Mouse (Mus musculus): ENCODE measurements around the gene Lyz2. TPM values are rescaled to one million over a fixed set of nuclear protein-coding genes. Genes with fewer than 3 reads are reported as not detected.
"Not testable (repeated sequence)": the region's sequence is repeated elsewhere in the genome, so short reads cannot be mapped to it uniquely, and the experiment has no call there.

Gene Lyz2
- total RNA-seq, 2 experiments from 2014 or later, result 32.0 to 47.2 TPM

DNA sequence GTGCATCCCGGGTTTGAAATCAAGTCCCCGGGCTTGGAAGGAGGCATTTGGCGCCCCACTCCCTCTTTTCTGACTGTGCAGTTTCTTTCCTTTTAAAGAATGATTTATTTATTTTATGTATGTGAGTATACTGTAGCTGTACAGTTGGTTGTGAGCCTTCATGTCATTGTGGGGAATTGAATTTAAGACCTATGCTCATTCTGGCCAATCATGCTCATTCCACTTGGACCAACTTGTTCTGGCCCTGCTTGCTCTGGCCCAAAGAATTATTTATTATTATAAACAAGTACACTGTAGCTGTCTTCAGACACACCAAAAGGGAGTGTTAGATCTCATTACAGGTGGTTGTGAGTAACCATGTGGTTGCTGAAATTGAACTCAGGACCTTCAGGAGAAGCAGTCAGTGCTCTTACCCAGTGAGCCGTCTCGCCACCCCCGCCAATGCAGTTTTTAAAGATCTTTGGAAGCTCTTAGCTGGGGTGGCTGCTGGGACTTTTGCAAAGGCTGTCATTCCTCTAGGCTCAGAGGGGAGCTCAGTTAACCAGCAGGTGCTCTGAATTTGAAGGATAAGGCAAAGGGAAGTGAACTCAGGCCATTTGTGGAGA is 4.3 kb upstream of the Lyz2 start:
- DNase-seq, result no peak
- intact Hi-C loops (cut with DNase I), result no loop called here

- DNase-seq; intact Hi-C loops (cut with DNase I): not testable (repeated sequence)
Observed at GRCm38 (mm10) chr10:117285584-117285983, 3.5 kb upstream of the Lyz2 start.

- intact Hi-C loops (cut with DNase I), result no loop called here
- no peak for DNase-seq
Observed at GRCm38 (mm10) chr10:117284578-117285520, 2.7 kb upstream of the Lyz2 start.

- DNase-seq, result no peak
- intact Hi-C loops (cut with DNase I), result no loop called here
Observed at GRCm38 (mm10) chr10:117283871-117284577, 1.9 kb upstream of the Lyz2 start.

DNA sequence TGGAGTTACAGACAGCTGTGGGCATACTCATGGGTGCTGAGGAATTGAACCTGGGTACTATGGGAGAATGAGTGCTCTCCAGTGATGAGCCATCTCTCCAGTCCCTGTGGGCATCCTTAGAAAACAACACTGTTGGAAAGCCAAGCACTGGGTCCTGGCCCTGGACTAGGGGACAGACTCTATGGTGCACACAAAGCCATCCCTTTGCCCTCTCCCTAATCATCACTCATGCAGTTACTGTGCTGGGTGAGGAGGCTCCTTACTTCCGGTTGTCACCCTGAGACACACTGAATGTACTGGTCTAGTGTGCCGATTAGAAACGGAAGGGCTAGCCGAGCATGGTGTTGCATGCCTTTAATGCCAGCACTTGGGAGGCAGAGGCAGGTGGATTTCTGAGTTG is 1.1 kb upstream of the Lyz2 start:
- intact Hi-C loops (cut with DNase I); DNase-seq: not testable (repeated sequence)

DNA sequence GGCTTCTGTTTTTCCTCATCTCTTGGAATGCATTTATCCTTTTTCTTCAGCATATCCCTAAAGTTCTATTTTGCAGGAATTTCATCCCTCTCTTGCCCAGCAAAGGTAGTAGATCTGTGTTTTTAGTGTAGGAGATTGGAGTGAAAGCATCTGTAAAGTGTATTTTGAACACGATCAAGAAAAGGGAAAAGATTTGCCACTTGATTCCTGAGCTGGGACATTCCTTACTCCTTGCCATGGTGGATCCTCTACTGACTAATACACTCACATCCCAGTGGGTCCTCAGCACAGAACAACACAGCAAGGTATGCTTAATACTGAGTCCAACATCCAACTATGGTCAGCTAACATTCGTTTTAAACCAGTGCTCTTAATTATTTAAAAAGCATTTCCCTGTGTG is 430 bp upstream of the Lyz2 start:
- DNase-seq, result no peak
- intact Hi-C loops (cut with DNase I), result no loop called here

DNA sequence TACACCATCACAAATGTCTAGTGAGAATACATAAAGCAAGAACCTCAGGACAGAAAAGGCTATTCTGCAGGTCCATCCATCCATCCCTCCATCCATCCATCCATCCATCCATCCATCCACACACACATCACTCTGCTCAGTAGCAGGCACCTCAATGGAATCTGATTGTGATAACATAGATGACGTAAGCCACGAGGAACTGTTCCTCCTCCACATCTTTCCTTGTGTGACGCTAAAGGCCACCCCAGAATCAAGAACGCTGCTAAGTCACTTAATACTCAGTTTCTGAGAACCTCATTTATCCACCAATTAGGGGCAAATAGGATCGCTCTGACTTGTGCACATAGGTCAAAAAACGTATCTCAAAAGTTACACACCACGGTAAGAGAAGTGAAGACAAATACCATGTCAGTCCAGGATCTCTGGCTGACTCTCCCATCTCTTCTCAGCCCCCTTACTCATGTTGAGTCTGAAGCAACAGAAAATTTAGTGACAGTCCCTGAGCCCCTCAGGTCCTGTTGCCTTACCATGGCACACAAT is 670 bp downstream of the Lyz2 start:
- DNase-seq, result no peak
- intact Hi-C loops (cut with DNase I), result loop anchor here (2.0 kb wide), 1 partner anchor 15 kb away; no protein-coding TSS in a partner anchor

DNA sequence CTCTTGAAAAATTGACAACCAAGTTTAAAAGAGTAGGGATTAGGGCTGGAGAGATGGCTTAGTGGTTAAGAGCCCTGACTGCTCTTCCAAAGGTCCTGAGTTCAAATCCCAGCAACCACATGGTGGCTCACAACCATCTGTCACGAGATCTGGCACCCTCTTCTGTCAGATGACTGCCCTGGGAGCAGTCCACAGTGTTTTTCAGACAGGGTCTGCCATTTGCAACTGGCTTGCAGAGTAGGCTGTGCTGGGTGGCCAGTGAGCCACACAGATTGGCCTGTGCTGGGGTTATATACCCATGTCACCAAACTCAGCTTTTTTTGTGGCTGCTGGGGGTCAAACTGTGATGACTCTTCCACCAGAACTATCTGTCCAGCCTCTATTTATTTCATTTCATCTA is 2.1 kb downstream of the Lyz2 start:
- DNase-seq, result no peak
- intact Hi-C loops (cut with DNase I), result loop anchor here (2.0 to 10.0 kb wide), 2 partner anchors 17 to 155 kb away; no protein-coding TSS in a partner anchor

GRCm38 (mm10) chr10:117278510-117278909 is 3.6 kb downstream of the Lyz2 start:
- DNase-seq, result not testable (repeated sequence)
- intact Hi-C loops (cut with DNase I), result loop anchor here (10.0 kb wide), 1 partner anchor 156 kb away; no protein-coding TSS in a partner anchor

DNA sequence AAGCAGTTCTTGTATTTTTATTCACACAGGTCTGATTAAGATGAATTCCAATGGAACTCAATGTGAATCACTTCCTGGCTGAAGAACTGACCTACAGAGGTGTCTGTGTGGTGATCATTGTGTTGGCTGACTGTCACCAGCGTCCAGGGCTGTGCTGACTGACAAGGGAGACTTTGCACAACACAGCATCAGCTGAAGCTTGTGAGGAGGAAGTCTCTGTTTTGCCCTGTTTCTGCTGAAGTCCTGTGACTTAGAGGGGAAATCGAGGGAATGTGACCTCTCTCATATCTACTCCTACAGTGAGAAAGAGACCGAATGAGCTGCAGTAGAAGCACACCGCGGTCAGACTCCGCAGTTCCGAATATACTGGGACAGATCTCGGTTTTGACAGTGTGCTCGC is 4.3 kb downstream of the Lyz2 start:
- DNase-seq, result not testable (repeated sequence)
- intact Hi-C loops (cut with DNase I), result loop anchor here (10.0 kb wide), 1 partner anchor 157 kb away; no protein-coding TSS in a partner anchor

GRCm38 (mm10) chr10:117275681-117276369 is 6.3 kb downstream of the Lyz2 start:
- no peak for DNase-seq
- intact Hi-C loops (cut with DNase I), result loop anchor here (10.0 kb wide), 1 partner anchor 159 kb away; no protein-coding TSS in a partner anchor

- not testable (repeated sequence) for DNase-seq
- intact Hi-C loops (cut with DNase I), result loop anchor here (10.0 kb wide), 1 partner anchor 160 kb away; no protein-coding TSS in a partner anchor
Observed at GRCm38 (mm10) chr10:117274645-117275044, 7.5 kb downstream of the Lyz2 start.

DNA sequence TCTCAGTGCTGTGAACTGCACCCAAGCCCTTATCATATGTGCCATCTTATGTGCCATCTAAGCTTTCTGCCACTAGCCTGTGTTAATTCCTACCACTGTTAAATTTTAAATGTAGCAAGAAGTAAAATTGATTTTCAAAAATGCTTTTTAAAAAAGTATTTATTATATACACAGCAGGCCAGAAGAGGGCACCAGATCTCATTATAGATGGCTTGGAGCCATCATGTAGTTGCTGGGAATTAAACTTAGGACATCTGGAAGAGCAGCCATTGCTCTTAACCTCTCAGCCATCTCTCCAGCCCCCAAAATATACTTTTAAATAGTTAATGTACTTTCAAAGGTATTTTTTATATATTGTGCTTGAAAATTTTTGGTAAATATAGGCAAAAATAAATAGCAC is 10.1 kb downstream of the Lyz2 start:
- DNase-seq, result no peak
- intact Hi-C loops (cut with DNase I), result loop anchor here (10.0 kb wide), 1 partner anchor 163 kb away; no protein-coding TSS in a partner anchor

DNA sequence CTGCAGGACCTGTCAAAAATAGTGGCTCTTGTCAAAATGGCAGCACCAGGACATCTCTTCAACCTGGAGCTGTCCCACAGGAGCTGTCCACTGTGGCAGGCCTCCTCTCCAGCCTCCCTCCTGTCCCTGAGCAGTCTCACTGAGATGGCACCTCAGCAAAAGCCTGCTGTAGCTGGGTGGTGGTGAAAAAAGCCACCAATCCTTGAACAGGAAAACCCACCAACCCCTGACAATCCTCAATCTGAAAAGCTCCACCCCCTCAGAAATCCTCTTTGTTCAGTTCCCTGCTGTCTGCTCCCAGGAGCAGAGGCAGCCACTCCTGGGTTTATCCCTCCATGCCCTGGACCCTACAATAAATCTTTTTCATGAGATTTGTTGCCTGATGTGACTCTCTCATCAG is 22.3 kb downstream of the Lyz2 start:
- intact Hi-C loops (cut with DNase I), result no loop called here
- DNase-seq, result no peak

GRCm38 (mm10) chr10:117238603-117239002 is 43.5 kb downstream of the Lyz2 start, which contains the start of gene 9530003J23Rik:
TSS of gene 9530003J23Rik (minus strand) at chr10:117238703.
- DNase-seq, result no peak
- intact Hi-C loops (cut with DNase I), result no loop called here

DNA sequence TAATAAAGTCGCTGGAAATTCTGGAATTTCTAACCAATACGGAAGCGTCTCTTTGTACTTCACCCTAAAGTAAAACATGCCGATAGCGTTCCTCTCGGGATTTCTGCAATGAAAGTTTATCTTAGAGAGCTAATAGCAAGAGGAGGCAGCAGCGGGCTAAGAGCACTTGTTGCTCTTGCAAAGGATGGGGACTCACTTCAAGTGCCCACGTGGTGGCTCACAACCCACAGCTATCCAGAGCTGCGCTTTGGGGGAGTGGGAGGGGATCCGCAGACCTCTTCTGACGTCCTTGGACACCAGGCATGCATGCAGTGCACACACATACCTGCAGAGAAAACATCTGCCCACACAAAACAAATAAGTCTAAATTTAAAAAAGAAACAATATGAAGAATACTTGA is 46.3 kb downstream of the Lyz2 start:
- intact Hi-C loops (cut with DNase I), result no loop called here
- no peak for DNase-seq

DNA sequence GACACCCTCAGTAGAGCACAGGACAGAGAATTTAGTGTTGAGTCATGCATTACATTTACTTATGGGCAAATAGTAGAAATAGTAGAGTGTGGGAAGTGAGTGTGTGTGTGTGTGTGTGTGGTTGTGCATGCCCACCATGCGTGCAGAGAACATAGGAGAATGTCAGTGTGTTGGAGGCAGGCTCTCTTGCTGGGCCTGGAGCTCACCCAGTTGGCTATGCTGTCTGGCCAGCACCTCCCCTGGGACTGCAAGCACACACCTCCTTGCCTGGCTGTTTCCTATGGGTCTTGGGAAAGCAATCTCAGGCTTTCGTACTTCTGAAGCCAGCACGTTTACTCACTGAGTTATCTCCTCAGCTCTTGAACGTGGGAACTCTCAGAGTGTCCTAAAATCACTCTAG is 47.3 kb downstream of the Lyz2 start:
- intact Hi-C loops (cut with DNase I), result no loop called here
- DNase-seq, result no peak

- intact Hi-C loops (cut with DNase I), result no loop called here
- no peak for DNase-seq
Observed at GRCm38 (mm10) chr10:117229826-117230225, 52.3 kb downstream of the Lyz2 start.

Measured in gastrocnemius, postnatal 36 days (tissue).